Mouse (Mus musculus): ENCODE results near the gene Evx2.

Evx2 gene

DNA sequence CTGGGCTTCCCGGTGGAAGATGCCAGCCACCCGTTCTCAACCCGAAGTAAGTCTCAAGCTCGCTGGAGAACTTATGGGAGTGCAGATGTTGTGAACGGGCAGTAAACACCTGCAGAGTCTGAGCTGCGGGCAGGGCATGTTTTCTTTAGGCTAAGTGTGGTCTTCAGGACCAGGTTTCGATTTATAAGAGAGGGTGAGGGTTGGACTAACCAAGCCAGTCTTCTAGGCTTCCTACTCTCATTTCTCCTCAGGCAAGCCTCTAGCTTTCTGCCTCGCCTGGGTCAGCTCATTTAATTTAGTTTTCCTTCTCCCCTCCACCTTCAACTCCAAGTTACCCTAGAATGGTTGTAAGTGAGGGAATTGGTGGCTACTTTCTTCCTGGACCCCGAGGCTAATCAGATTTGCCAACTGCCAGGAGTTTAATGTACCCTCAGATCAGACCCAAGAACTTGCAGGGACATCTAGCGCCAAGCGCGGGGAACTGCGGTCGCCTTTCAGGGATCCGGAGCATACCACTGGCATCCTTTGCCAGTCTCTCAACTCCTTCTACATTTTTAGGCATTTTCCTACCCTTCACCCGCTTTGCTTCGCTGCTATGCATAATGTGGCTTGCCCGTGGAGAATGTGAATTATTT, 4.1 kb upstream of the Evx2 start:
- peak; percentile 47 to 73 for DNase-seq

DNA sequence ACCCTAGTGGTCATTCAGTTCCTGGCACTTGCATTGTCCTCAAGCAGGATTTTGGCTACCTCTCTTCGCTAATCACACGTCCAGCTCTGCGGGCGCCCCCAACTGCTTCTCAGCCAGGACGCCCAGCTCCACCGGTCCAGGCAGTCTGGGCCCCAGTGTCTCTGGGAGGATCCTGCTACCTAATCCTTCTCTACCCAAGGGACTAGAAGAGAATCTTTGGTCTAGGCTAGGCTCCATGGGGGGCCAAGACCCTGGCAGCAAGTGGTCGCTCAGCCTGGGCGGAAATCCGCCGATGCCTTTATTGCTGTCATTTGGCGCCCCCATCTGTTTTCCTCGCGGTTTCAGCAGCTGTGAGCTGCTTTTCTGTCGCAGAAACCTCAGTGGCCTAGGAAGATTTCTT, 2.3 kb upstream of the Evx2 start:
- peak in 1 of 2 experiments; percentile 44 for DNase-seq

DNA sequence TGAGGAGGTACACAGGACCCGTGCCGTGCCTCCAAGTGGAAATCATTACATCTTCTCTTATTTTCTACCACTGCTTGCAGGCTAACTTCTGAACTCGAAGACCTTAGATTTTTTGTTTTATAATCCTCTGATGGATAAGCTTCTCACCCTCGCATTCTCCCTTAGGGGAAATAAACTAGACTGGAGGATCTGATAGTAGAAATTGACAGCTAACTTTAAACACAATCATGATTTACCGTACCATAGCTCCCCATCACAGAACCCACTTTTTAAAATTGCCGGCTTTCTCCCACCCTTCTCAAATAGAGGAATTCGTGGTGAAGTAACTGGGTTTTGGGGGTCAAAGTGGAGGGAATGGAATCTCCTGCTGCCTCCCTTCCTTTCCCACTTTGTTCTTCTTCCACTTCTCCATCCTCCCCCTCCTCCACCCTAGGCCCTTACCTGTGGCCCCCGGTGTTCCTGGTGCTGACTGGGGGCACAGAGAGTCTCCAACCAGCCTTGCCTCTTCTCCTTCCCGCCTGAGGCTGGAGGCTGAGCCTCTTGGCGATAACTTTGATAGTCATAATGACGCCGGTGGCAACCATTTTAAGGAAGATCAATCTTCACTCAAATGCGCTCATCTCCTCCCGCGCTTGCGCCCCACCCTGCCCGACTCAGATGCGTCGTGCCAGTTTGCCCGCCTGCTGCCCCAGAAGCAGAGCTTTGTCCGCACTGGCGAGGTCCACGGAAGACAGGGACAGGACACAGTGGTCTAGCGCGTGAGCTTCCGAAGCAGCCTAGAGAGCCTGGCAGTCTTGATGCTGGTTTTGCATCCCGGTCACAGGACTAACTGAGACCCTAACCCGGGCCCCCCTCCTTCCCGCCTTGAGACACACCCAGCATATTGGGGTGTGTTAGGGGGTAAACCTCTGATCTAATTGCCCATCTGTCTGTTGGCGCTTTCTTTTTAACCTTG, 1.3 kb upstream of the Evx2 start:
- no peak for DNase-seq

DNA sequence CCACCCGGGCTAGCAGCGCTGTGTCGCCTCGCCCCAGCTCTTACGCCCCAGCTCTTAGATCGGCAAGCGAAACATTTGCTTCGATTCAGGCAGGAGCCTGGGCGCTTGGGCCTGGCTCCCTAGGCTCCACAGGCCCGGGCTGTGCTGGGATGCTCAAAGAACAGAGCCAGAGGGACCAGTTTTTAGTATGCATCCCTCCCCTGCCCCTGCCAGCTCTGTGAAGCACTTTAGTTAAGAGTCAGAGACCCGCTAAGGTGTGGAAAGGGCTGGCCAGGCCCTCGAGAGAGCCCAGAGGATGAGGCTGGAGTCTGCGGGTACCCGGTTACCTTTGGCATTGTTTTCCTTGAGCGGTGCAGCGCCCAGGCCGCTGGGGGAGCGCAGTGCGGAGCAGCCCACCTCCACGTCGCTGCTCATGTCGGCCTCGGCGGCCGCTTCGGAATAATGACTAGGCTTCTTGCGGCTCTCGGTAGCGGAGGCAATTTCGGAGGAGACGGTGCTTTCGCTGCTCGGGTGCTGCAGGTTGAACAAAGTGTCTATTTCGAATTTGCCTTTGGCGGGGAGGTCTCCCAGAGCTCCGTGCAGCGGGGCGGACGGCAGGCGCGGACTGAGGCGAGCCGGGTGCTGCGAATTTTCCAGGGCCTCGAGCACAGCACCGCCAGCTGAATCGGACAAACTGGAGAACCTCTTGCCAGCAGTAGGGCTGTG, 538 bp downstream of the Evx2 start:
- DNase-seq, result peak in 1 of 2 experiments; percentile 25

DNA sequence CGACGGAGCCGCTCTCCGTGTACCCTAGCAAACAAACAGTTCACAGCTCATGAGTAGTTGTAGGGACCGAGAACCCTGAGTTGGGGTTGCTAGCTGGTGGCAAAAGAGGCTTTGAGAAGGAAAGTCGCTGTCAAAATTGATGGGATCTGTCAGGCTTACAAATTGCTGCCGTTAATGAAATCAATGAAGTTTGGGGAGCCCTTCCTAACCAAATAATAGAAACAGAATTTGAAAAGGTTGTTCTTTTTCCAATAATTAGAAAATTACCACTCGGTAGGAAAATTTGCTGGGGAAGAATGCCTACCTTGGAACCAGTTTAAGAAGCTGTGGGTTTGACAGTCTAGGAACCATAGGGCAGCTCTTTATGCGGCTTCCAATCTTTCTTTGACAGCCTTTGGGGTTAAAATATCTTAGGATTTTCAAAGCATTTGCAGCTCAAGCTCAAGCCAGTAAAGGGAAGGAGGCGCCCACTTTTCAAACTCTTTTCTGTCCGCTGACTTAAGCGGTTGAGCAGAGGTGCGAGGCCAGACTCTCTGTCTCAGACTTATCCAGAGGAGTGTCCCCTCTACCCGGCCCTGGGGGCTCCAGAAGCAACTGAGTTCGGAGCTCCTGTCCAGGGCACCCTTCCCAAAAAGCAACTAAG, 1.2 kb downstream of the Evx2 start:
- no peak for DNase-seq

DNA sequence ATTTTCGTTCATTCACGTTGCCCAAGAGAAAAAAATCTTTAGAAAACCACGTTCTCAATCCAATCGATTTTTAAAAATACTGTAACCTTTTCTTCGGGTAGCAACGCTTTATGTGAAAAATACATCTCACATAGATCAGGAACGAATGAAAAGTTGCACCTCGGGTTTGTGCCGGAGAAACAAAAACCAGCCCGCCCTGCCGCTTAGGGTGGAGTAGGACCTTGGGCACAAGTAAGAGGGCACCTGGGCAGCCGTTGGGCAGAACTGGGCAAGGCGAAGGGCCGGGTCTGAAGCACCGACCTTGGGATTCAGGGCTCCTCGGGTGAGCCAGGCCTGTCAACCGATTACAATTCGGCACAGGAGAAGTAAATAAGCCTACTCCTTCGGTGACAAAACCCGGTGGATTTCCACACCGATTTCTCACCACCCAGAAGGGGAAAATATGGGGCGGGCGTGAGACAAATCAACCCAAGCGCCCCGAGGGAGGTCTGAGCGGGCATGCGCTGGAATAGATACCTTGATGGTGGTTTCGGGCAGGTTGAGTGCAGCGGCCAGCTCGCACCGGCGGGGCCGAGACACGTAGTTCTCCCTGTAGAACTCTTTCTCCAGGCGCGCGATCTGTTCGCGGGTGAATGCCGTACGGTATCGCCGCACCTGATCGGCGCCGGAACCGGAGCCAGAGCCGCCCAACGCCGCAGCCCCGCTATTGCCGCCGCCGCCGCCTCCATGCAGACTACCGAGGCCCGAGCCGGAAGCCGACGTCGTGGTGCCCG, 1.9 kb downstream of the Evx2 start:
- DNase-seq, result peak in 1 of 2 experiments; percentile 41

DNA sequence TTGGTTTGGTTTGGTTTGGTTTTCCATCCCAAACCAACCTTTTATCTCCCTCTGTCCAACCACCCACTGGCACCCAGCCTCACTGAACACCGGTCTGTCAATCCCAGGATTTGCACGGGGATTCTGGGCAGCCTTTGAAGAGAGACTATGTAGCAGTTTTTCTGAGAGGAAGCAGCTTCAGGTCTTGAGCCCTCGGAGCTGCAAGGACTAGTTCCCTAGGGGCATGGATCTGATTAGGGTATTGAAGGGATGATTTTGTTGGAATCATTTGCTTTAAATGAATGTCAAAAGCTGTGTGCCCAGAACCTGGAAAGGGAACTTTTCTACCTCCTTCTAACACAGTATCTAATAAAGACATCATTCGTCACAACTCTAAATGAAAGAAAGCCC, 2.7 kb downstream of the Evx2 start:
- no peak for DNase-seq

DNA sequence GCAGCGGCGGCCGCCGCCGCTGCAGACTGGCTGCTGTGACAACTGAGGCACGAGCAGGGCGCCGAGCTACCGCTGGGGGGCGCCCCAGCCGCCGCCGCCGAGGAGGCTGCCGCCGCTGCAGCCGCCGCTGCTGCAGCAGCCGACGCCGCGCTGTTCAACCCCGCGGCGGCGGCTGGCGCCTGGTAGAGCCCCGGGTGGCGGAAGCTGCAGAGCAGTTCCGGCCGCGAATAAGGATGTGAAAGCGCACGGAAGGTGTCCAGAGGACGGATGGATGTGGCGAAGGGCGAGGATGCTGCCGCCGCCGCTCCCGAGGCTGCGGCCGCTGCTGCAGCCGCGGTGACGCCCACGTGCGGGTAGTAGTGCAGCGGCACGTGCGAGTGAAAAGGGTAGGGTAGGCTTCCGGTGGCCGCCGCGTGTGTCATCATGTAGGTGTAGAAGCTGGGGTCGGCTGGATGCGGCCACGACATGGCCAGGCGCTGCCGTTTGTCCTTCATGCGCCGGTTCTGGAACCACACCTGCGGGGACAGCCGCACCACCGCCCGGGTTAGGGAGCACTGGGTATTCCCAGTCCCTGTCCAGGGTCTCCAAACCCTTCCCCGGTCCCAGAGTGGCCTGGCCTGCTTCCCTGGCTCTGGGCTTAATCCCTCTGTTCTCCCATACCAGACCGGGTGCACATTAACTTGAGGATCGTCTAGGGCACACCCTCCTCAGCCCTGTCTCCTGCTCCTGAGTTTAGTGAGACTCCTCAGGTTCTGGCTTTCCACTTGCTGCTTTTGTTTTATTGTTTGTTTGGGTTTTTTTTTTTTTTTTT, 3.3 kb downstream of the Evx2 start:
- no peak for DNase-seq

DNA sequence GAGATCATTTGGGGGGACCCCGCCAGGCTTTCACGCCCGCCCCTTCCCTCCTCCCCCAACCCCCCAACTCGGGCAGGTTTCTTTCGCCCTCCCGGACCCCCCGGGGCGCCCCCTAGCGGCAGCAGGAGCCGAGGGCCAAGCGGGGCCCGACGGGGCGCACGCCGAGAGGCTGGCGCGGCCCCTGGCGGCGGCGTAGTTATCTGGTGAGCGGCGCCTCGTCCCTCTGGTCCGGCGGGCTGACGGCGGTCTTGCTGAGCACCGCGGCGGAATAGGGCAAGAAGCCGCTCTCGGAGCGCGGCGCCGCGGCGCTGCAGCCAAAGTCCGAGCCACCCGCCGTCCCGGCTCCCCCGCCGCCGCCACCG, 4.0 kb downstream of the Evx2 start:
- DNase-seq, result peak in 1 of 2 experiments; percentile 48

DNA sequence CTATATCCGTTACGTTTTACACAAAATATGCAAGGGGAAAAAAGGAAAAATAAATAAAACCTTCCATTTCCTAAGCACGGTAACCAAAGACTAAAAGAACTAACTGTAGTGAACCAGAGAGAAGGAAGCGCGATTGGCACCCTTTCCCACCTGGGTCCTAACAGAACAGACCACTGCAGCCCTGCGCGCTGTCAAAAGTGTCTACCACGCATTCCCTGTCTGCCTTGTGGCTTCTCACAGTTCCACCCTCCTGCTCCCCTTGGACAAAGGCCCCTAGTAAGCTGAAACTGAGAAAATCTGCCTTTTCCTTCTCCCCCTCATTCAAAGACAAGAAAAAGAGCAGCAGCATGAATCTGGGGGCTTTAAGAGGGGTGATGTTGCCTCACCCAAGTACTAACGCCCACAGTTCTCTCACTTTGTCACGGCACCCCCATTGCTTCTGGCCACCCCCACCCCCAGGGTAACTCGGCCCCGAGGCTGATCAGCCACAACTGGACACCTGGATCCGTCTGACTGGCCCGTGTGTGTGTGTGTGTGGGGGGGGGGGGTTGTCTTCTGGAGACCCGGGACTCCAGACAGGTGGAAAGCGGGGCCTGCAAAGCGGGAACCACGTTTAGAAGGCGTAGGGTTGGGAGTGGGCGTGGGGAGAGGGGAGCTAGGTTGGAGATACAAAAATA, 4.5 kb downstream of the Evx2 start:
- DNase-seq, result no peak

DNA sequence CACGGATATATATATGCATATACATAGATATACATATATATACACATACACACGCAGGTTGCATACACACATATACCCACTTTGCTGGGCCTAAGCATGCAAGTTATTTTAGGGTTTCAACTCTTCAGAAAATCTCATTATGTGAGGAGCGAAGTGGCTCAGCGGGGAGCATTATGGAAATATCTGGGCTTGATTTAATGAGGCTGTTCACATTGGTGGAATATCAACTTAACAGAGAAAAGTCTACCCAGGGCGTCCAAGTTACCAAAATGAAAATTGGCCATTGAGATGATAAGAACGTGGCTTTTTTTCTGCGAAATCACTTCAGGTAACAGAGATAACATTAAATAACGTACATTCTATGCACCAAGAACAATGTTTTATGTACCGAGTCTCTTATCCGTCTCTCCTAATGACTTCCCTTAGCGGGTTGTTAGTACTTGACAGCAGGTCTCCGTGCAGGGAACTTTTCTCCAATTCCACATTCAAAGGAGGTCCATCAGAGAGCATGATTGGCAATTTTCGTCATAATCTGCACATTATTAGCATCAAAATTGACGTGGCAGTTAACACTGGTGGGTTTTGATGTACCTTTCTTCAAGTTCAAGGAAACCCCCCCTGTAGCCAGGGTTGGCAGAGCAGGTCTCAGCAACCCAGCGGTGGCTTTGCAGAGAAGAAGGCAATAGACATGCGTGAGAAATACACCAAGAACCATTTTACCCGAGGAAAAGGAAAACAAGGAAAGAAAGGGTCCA, 5.4 kb downstream of the Evx2 start:
- DNase-seq, result no peak

DNA sequence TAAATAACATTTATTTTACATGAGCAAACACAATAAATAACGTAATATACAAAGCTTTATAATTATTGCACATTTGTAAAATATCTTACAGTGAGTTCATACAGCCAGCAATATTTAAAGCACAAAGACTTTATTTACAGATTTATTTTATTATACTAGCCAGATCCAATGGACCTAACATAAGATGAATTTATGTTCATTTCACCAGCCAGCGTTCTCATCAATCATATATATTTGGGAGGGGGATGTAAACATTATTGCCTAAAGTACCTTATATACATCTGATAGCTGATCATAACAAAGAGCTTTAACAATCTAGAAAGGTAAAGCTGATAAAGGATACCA, 6.4 kb downstream of the Evx2 start:
- no peak for DNase-seq

DNA sequence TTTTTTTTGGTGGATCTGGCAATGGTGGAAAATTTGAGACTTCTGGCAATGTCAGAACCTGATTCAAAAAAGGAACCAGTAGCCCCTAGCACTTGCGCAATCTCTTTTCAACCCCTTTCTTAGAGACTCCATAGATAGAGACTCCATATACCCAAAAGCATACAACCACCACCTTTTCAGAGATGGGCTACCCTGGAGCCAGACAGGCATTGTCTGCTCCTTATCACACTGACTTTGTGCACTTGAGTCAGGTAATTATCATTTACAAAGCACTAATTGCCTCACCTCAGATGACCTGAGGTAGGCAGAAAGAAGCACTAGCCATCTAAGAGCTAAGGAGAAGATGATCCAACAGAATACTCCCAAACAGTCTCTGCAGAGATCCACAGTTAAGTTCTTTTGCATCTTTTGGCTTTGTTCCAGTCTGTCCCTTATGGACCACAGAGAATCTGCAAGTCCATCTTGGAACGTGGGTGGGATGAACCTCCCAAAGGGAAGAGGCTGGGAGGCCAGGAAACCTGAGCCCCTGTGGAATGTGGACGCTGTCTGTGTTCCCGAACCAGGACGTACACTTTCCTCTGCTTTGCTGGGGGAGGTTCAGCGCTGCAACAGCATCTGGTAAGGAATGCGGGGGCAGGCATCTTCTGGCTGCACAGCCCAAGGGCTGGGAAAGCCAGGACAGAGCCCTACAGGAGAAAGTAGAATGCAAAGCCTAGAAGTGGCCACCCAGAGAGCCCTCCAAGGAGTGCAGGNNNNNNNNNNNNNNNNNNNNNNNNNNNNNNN, 12.1 kb downstream of the Evx2 start:
- no peak for DNase-seq

DNA sequence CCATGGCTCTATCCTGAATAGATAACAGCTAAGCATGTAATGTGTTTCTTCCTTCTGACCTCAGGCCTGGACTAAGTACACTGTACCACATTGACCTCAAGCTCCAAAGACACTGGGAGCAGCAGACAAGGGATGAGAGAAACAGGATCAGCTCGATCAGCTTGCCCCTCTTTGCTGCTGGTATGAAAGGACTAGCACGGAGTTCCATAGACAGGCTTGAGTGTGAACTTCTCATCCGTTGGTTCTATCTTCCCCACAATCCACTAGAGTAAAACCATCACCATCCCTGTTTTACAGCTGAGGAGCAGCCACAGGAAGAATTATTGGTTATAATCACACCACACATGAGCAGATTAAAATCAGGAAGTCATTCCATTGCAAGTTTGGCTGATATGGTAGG, 13.7 kb downstream of the Evx2 start:
- DNase-seq, result no peak

DNA sequence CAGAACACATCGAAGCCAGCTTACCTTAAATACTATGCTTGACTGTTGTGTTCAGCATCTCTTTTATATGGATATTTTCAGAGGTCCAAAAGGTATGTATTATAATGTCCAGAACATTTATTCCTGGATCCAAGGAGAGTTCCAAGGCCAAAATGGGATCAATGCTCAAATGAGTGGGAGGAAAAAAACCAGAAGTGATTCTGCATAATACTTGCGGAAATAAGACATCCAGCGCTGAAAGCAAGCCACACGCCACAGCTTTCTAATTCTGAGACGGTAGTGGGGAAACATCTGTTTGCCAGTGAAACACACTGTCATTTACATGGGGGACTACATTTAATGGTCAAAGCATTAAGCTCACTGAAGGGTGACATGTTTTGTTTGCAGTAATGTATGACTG, 16.9 kb downstream of the Evx2 start:
- DNase-seq, result no peak

DNA sequence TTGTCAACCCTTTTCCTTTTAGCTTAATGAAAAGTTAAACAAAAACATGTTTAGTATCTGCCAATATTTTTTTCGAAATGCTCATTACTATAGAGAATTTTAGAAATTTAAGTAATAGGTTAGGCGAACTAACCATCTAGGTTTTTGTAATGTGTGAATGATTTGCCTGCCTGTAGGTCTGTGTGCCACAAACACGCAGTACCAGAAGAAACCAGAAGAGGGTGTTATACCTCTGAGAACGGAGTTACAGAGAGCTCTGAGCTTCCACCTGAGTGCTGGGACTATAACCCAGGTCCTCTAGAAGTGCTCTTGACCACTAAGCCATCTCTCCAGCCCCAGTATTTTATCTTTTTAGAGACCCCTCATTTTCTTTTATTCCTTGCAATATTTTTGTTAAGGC, 23.9 kb downstream of the Evx2 start:
- DNase-seq, result no peak

DNA sequence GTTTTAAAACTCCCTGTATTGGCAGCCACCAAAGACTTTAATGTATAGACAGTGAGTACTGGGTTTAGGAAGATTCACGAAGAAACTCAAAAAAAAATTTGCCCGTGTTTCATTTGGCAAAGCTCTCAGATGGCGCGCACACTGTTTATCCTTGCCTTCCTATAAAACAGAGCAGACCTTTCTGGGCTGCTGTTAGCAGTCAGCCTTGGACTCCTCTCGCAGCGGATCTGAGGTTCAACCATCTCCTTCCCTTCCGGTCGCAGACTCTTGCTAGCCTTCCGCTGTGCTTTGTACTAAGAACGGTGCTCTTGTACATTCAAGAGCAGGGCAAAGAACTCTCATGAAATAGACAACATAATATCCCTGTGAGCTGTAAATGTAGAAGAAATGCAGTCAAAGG, 39.0 kb downstream of the Evx2 start:
- no peak for DNase-seq

DNA sequence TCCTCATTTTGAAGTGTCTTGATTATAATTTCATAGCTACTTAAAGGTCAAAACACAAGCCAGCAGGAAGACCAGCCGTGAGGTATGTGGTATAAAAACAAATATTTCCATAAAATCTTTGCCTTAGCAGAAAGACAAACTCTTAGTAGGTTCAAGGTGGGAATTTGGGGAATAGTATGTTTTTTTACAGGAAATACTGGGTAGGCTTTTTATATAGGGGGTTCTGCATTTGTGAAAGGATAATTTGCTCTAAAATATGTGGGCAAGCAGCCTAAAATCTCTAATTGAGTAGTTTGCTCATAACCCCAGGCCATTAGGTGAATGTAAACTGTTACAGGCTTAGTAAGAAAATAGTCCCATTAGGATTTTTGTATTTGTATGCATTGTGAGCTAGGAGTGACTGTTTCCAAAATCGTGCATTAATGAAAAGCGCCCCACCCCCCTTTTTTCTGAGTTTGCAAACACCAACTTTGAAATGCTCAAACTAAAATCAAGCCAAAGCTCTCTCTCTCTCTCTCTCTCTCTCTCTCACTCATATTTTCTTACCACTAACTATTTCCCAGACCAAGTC, 39.6 kb downstream of the Evx2 start:
- no peak for DNase-seq

DNA sequence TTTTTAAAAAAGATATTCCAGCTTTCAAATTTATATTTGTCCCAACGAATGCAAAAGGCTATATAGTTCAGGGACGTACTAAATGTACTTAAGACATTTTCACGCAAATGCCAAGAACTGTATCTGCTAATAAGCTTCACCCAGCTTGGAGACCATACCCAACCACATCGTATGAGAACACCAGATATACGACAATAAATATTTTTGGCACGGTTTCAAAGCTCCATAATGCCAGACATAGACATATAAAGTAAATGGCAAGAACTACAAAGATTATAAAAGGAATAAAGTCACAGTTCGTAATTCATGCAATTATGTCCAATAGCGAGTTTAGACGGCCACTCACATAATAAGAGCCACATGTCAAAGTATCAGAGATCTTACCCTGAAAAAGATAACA, 41.7 kb downstream of the Evx2 start:
- DNase-seq, result no peak

Data from cerebellum, postnatal 25 days (tissue).